Mouse (Mus musculus): ENCODE measurements at regions not wholly inside any gene's neighbourhood (a gene's known extent, or its start where the extent isn't known, plus 50 kb on each side); places are given as distances from the start of the nearest gene placed in this dataset.
A peak's percentile ranks its signal among the peaks of the same experiment; 100 is the strongest.

GRCm38 (mm10) chr7:79535251-79536111, 69.3 kb upstream of the Polg start:
- 2% methylated on average over 64 of the region's 66 CpGs for WGBS
- H3K27me3 ChIP-seq (ENCODE audit: insufficient read depth, low read length) = peaks cover 22% of the 10 kb centered on the region
- peak overlapping the region; percentile 74 for H3K27ac ChIP-seq (ENCODE audit: low read depth, low read length)
- no peak for TF ChIP-seq CTCF (IDR thresholded peaks at IDR 0.05)
- H3K36me3 ChIP-seq (ENCODE audit: insufficient read depth, low read length) = no peaks in the 10 kb centered on the region
- H3K9ac ChIP-seq (replicated peaks; ENCODE audit: low read length, poor library complexity, severe bottlenecking) = peak overlapping the region; percentile 72
- ATAC-seq (ENCODE audit: low FRiP score) = peak; percentile 67
- peak; percentile 85 for DNase-seq (ENCODE audit: low spot score)
- peak overlapping the region; percentile 47 for H3K4me3 ChIP-seq (ENCODE audit: low read depth, low read length)
- H3K4me2 ChIP-seq (ENCODE audit: low read depth, low read length, poor library complexity, severe bottlenecking) = peak overlapping the region; percentile 98
- H3K4me1 ChIP-seq (ENCODE audit: insufficient read depth, low read length) = 0 out of 2 replicates have a peak, but pooled peaks cover 7% of the 10 kb centered on the region
- no peaks in the 10 kb centered on the region for H3K9me3 ChIP-seq (ENCODE audit: low read length)

- Histone ChIP-seq H3K27me3 (ENCODE audit: insufficient read depth, low read length) (peaks cover 22% of the 10 kb centered on the region), H3K36me3 (ENCODE audit: insufficient read depth, low read length) (no peaks in the 10 kb centered on the region), H3K9me3 (ENCODE audit: low read length) (no peaks in the 10 kb centered on the region), H3K9ac (replicated peaks; ENCODE audit: low read length, poor library complexity, severe bottlenecking) (peak overlapping the region; percentile 72; the same call in 1 of the 2 replicates), H3K4me3 (ENCODE audit: low read depth, low read length) (no peak overlapping the region), H3K4me1 (ENCODE audit: insufficient read depth, low read length) (0 out of 2 replicates have a peak, but pooled peaks cover 7% of the 10 kb centered on the region), H3K27ac (ENCODE audit: low read depth, low read length) (peak overlapping the region; percentile 74), H3K4me2 (ENCODE audit: low read depth, low read length, poor library complexity, severe bottlenecking) (peak overlapping the region; percentile 98)
- DNase-seq (ENCODE audit: low spot score) = no peak
- no peak for TF ChIP-seq CTCF (IDR thresholded peaks at IDR 0.05)
- 20% methylated on average over 7 of the region's 7 CpGs for WGBS
- ATAC-seq (ENCODE audit: low FRiP score) = peak; percentile 7; the same call in 1 of the 2 replicates
These were observed 68.7 kb upstream of the Polg start for GRCm38 (mm10) chr7:79534819-79535218.

- DNase-seq (ENCODE audit: low spot score) = no peak
- Histone ChIP-seq H3K9ac (replicated peaks; ENCODE audit: low read length, poor library complexity, severe bottlenecking) (no peak overlapping the region), H3K4me1 (ENCODE audit: insufficient read depth, low read length) (0 out of 2 replicates have a peak, but pooled peaks cover 7% of the 10 kb centered on the region), H3K9me3 (ENCODE audit: low read length) (no peaks in the 10 kb centered on the region), H3K27ac (ENCODE audit: low read depth, low read length) (peak overlapping the region; percentile 74; the same call in 1 of the 2 replicates), H3K4me3 (ENCODE audit: low read depth, low read length) (no peak overlapping the region), H3K4me2 (ENCODE audit: low read depth, low read length, poor library complexity, severe bottlenecking) (no peak overlapping the region), H3K27me3 (ENCODE audit: insufficient read depth, low read length) (peaks cover 22% of the 10 kb centered on the region), H3K36me3 (ENCODE audit: insufficient read depth, low read length) (no peaks in the 10 kb centered on the region)
- no peak for ATAC-seq (ENCODE audit: low FRiP score)
- 25% methylated on average over 5 of the region's 5 CpGs for WGBS
- no peak for TF ChIP-seq CTCF (IDR thresholded peaks at IDR 0.05)
These were observed 68.2 kb upstream of the Polg start for GRCm38 (mm10) chr7:79534381-79534780.

GRCm38 (mm10) chr7:79532626-79533140, 66.5 kb upstream of the Polg start:
- DNase-seq (ENCODE audit: low spot score) = no peak
- Histone ChIP-seq H3K4me2 (ENCODE audit: low read depth, low read length, poor library complexity, severe bottlenecking) (no peak overlapping the region), H3K9me3 (ENCODE audit: low read length) (no peaks in the 10 kb centered on the region), H3K36me3 (ENCODE audit: insufficient read depth, low read length) (no peaks in the 10 kb centered on the region), H3K27ac (ENCODE audit: low read depth, low read length) (no peak overlapping the region), H3K27me3 (ENCODE audit: insufficient read depth, low read length) (peaks cover 17% of the 10 kb centered on the region), H3K4me1 (ENCODE audit: insufficient read depth, low read length) (0 out of 2 replicates have a peak, but pooled peaks cover 7% of the 10 kb centered on the region), H3K4me3 (ENCODE audit: low read depth, low read length) (no peak overlapping the region), H3K9ac (replicated peaks; ENCODE audit: low read length, poor library complexity, severe bottlenecking) (no peak overlapping the region)
- no peak for ATAC-seq (ENCODE audit: low FRiP score)
- WGBS = 60% methylated on average over 5 of the region's 5 CpGs
- no peak for TF ChIP-seq CTCF (IDR thresholded peaks at IDR 0.05)

- H3K27me3 ChIP-seq (ENCODE audit: insufficient read depth, low read length) = peaks cover 11% of the 10 kb centered on the region
- H3K4me3 ChIP-seq (ENCODE audit: low read depth, low read length) = no peak overlapping the region
- peak; percentile 55 for TF ChIP-seq CTCF (IDR thresholded peaks at IDR 0.05)
- no peak overlapping the region for H3K9ac ChIP-seq (replicated peaks; ENCODE audit: low read length, poor library complexity, severe bottlenecking)
- no peaks in the 10 kb centered on the region for H3K36me3 ChIP-seq (ENCODE audit: insufficient read depth, low read length)
- H3K4me1 ChIP-seq (ENCODE audit: insufficient read depth, low read length) = 0 out of 2 replicates have a peak, but pooled peaks cover 7% of the 10 kb centered on the region
- peak overlapping the region; percentile 69 for H3K27ac ChIP-seq (ENCODE audit: low read depth, low read length)
- peak; percentile 55 for ATAC-seq (ENCODE audit: low FRiP score)
- H3K9me3 ChIP-seq (ENCODE audit: low read length) = no peaks in the 10 kb centered on the region
- DNase-seq (ENCODE audit: low spot score) = peak; percentile 84
- WGBS = 27% methylated on average over 12 of the region's 12 CpGs
- H3K4me2 ChIP-seq (ENCODE audit: low read depth, low read length, poor library complexity, severe bottlenecking) = no peak overlapping the region
These were observed 65.6 kb upstream of the Polg start for GRCm38 (mm10) chr7:79531551-79532356.

All from midbrain, postnatal 0 days (tissue).